Mouse (Mus musculus) liver, postnatal 0 days (tissue): ENCODE results near the gene Adarb2.

Source experiments
- CTCF ChIP-seq: sonication (generic); IDR thresholded peaks from 2 replicates; pipeline ENCODE4 v1.5.1; 2016; ENCODE audit warnings: antibody characterized with exemption, low read depth
- EP300 ChIP-seq: IDR thresholded peaks from 2 replicates; pipeline ENCODE4 v1.6.1; 2016; ENCODE audit warnings: antibody characterized with exemption, low read depth, mild to moderate bottlenecking

- TF ChIP-seq CTCF (no peak), EP300 (no peak)
Measured at GRCm38 (mm10) chr13:8699831-8700230, 497.2 kb downstream of the Adarb2 start.
